ENCODE assay signal across 9 mouse cellular contexts in genomic region chr7:45182606-45183005, GRCm38 (mm10). TPM values are rescaled to one million over a fixed set of nuclear protein-coding genes. Genes with fewer than 3 reads are reported as not detected.
A peak's percentile ranks its signal among the peaks of the same experiment; 100 is the strongest.
DNase-seq lines count a peak whose midpoint lies in the region; ATAC-seq and TF ChIP-seq lines count a peak whose summit lies in the region.
"Had no signal": no experiment of that assay in that cellular context is flagged by ENCODE, and none has a peak within 500 bp of the region (broad histone marks: within the 10 kb centered on the region; RNA-seq: fewer than 3 reads in every experiment).

No protein-coding gene starts in this region.

- H3K4me1 ChIP-seq in heart, embryonic 15.5 days (replicated peaks), result peaks cover 21% of the 10 kb centered on the region
- H3K4me1 ChIP-seq in embryonic facial prominence, embryonic 12.5 days, result no peaks in the 10 kb centered on the region
- 0 out of 2 replicates have a peak, but pooled peaks cover 3% of the 10 kb centered on the region for H3K4me1 ChIP-seq in intestine, postnatal 0 days (replicated peaks; ENCODE audit: control insufficient read depth, insufficient read depth, low read length)
- H3K4me1 ChIP-seq in midbrain, embryonic 14.5 days (ENCODE audit: control insufficient read depth, insufficient read depth, low read length), result 0 out of 2 replicates have a peak, but pooled peaks cover 5% of the 10 kb centered on the region

- no peak for ATAC-seq in heart, embryonic 15.5 days (replicated peaks; ENCODE audit: insufficient number of reproducible peaks, insufficient read depth, low FRiP score, low read depth)
- ATAC-seq in embryonic facial prominence, embryonic 12.5 days (ENCODE audit: insufficient number of reproducible peaks, insufficient read depth, low FRiP score, low TSS enrichment), result peak; percentile 25; the same call in 1 of the 2 replicates
- peak; percentile 8; the same call in 1 of the 2 replicates for ATAC-seq in intestine, postnatal 0 days
- ATAC-seq in midbrain, embryonic 14.5 days (ENCODE audit: low FRiP score, low TSS enrichment), result no peak

- TF ChIP-seq CTCF in intestine, postnatal 0 days (IDR thresholded peaks at IDR 0.05; ENCODE audit: low read depth), result peak; percentile 14; the same call in 1 of the 2 replicates

- H3K9ac ChIP-seq in heart, embryonic 15.5 days, result peak overlapping the region; percentile 43; the same call in 1 of the 2 replicates
- H3K9ac ChIP-seq in embryonic facial prominence, embryonic 12.5 days, result peak overlapping the region; percentile 34
- no peak overlapping the region for H3K9ac ChIP-seq in intestine, postnatal 0 days (ENCODE audit: low read depth, low read length)
- H3K9ac ChIP-seq in midbrain, embryonic 14.5 days (replicated peaks; ENCODE audit: low read length), result no peak overlapping the region

- no peak for DNase-seq in heart, adult 8-10 months (ENCODE audit: low spot score)
- DNase-seq in midbrain, embryonic 14.5 days, result no peak
- no peak for DNase-seq in thymus, postnatal 10 days (ENCODE audit: low spot score in 2 of 2)
- DNase-seq in urinary bladder, adult 2 months (ENCODE audit: low spot score), result no peak
- DNase-seq in adrenal gland, adult (ENCODE audit: inconsistent age in 2 of 2, low spot score in 1 of 2), result no peak

- H3K9me3 ChIP-seq in heart, embryonic 15.5 days (replicated peaks), result no peaks in the 10 kb centered on the region
- H3K9me3 ChIP-seq in embryonic facial prominence, embryonic 12.5 days, result no peaks in the 10 kb centered on the region
- no peaks in the 10 kb centered on the region for H3K9me3 ChIP-seq in intestine, postnatal 0 days (ENCODE audit: control insufficient read depth)
- H3K9me3 ChIP-seq in midbrain, embryonic 14.5 days (ENCODE audit: control insufficient read depth, low read length), result no peaks in the 10 kb centered on the region

- no peak overlapping the region for H3K27ac ChIP-seq in heart, embryonic 15.5 days
- no peak overlapping the region for H3K27ac ChIP-seq in embryonic facial prominence, embryonic 12.5 days
- H3K27ac ChIP-seq in intestine, postnatal 0 days (ENCODE audit: low read depth, low read length), result no peak overlapping the region
- no peak overlapping the region for H3K27ac ChIP-seq in midbrain, embryonic 14.5 days (replicated peaks; ENCODE audit: low read depth, low read length)

- WGBS in heart, embryonic 15.5 days, result 17% methylated on average over 11 of the region's 11 CpGs
- 19% methylated on average over 11 of the region's 11 CpGs for WGBS in embryonic facial prominence, embryonic 12.5 days
- 14% methylated on average over 11 of the region's 11 CpGs for WGBS in intestine, postnatal 0 days
- 11% methylated on average over 11 of the region's 11 CpGs for WGBS in midbrain, embryonic 14.5 days

- H3K4me2 ChIP-seq in heart, embryonic 15.5 days, result peak overlapping the region; percentile 69
- H3K4me2 ChIP-seq in embryonic facial prominence, embryonic 12.5 days (replicated peaks), result peak overlapping the region; percentile 46
- peak overlapping the region; percentile 56 for H3K4me2 ChIP-seq in intestine, postnatal 0 days (replicated peaks; ENCODE audit: low read depth)
- peak overlapping the region; percentile 50 for H3K4me2 ChIP-seq in midbrain, embryonic 14.5 days (ENCODE audit: low read length)

- peaks cover 98% of the 10 kb centered on the region for H3K27me3 ChIP-seq in heart, embryonic 15.5 days
- H3K27me3 ChIP-seq in embryonic facial prominence, embryonic 12.5 days, result peaks cover 90% of the 10 kb centered on the region
- H3K27me3 ChIP-seq in intestine, postnatal 0 days (replicated peaks; ENCODE audit: control insufficient read depth, insufficient read depth, low read length), result peaks cover 81% of the 10 kb centered on the region
- H3K27me3 ChIP-seq in midbrain, embryonic 14.5 days (ENCODE audit: control insufficient read depth, insufficient read depth, low read length), result peaks cover 70% of the 10 kb centered on the region

- no peaks in the 10 kb centered on the region for H3K36me3 ChIP-seq in heart, embryonic 15.5 days
- H3K36me3 ChIP-seq in embryonic facial prominence, embryonic 12.5 days, result no peaks in the 10 kb centered on the region
- no peaks in the 10 kb centered on the region for H3K36me3 ChIP-seq in intestine, postnatal 0 days (ENCODE audit: control insufficient read depth, insufficient read depth)
- H3K36me3 ChIP-seq in midbrain, embryonic 14.5 days (ENCODE audit: control insufficient read depth, insufficient read depth, low read length), result no peaks in the 10 kb centered on the region

- H3K4me3 ChIP-seq in heart, embryonic 15.5 days, result peak overlapping the region; percentile 40
- H3K4me3 ChIP-seq in embryonic facial prominence, embryonic 12.5 days, result peak overlapping the region; percentile 21
- no peak overlapping the region; the same call in 1 of the 2 replicates for H3K4me3 ChIP-seq in intestine, postnatal 0 days (ENCODE audit: low read depth, low read length)
- peak overlapping the region; percentile 25 for H3K4me3 ChIP-seq in midbrain, embryonic 14.5 days (replicated peaks; ENCODE audit: low read depth, low read length)

RNA-seq across cellular contexts. Expression of gene Pth2, which starts 1.8 kb away (rescaled TPM):
- not detected in 2 replicates for polyA plus RNA-seq in heart, embryonic 15.5 days (2015; fragmentation: Nextera tagmentation; extraction: Ambion mirVana)
- not detected for total RNA-seq in heart, adult 8-10 months (2022)
- polyA plus RNA-seq in embryonic facial prominence, embryonic 12.5 days (2016; fragmentation: Nextera tagmentation; extraction: Ambion mirVana), result not detected in 2 replicates
- not detected in 2 replicates for polyA plus RNA-seq in intestine, postnatal 0 days (2015; fragmentation: Nextera tagmentation; extraction: Ambion mirVana)
- 0.68 and 1.4 TPM in 2 replicates for polyA plus RNA-seq in midbrain, embryonic 14.5 days (2014; fragmentation: Nextera tagmentation; extraction: Ambion mirVana)
- polyA plus RNA-seq in urinary bladder, adult 2 months (2012; rRNA removed), result not detected in 2 replicates
- total RNA-seq: neutrophil, adult 5-6 weeks had no signal

RNA-seq across cellular contexts. Expression of gene Gfy, which starts 3.2 kb away (rescaled TPM):
- 0.10 TPM in 1 of 2 replicates, not detected in the other for polyA plus RNA-seq in heart, embryonic 15.5 days (2015; fragmentation: Nextera tagmentation; extraction: Ambion mirVana)
- total RNA-seq in heart, adult 8-10 months (2022), result not detected
- polyA plus RNA-seq in embryonic facial prominence, embryonic 12.5 days (2016; fragmentation: Nextera tagmentation; extraction: Ambion mirVana), result 0.39 and 0.56 TPM in 2 replicates
- not detected in 2 replicates for polyA plus RNA-seq in intestine, postnatal 0 days (2015; fragmentation: Nextera tagmentation; extraction: Ambion mirVana)
- polyA plus RNA-seq in midbrain, embryonic 14.5 days (2014; fragmentation: Nextera tagmentation; extraction: Ambion mirVana), result not detected in 2 replicates
- polyA plus RNA-seq in urinary bladder, adult 2 months (2012; rRNA removed), result 0.03 TPM in 1 of 2 replicates, not detected in the other
- total RNA-seq: neutrophil, adult 5-6 weeks had no signal

RNA-seq across cellular contexts. Expression of gene Slc17a7, which starts 18.9 kb away (rescaled TPM):
- polyA plus RNA-seq in heart, embryonic 15.5 days (2015; fragmentation: Nextera tagmentation; extraction: Ambion mirVana), result 2.7 and 3.5 TPM in 2 replicates
- total RNA-seq in heart, adult 8-10 months (2022), result 10 to 100 TPM; 32.0 to 50.7 (median 41.1) TPM
- polyA plus RNA-seq in embryonic facial prominence, embryonic 12.5 days (2016; fragmentation: Nextera tagmentation; extraction: Ambion mirVana), result 0.73 and 0.79 TPM in 2 replicates
- polyA plus RNA-seq in intestine, postnatal 0 days (2015; fragmentation: Nextera tagmentation; extraction: Ambion mirVana), result not detected in 2 replicates
- 0.39 and 0.62 TPM in 2 replicates for polyA plus RNA-seq in midbrain, embryonic 14.5 days (2014; fragmentation: Nextera tagmentation; extraction: Ambion mirVana)
- polyA plus RNA-seq in urinary bladder, adult 2 months (2012; rRNA removed), result 0.03 and 0.04 TPM in 2 replicates
- total RNA-seq: neutrophil, adult 5-6 weeks had no signal

RNA-seq across cellular contexts. Expression of gene Ccdc155, which starts 22.1 kb away (rescaled TPM):
- 0.53 and 0.80 TPM in 2 replicates for polyA plus RNA-seq in heart, embryonic 15.5 days (2015; fragmentation: Nextera tagmentation; extraction: Ambion mirVana)
- not detected for total RNA-seq in heart, adult 8-10 months (2022)
- 0.94 and 1.7 TPM in 2 replicates for polyA plus RNA-seq in embryonic facial prominence, embryonic 12.5 days (2016; fragmentation: Nextera tagmentation; extraction: Ambion mirVana)
- polyA plus RNA-seq in intestine, postnatal 0 days (2015; fragmentation: Nextera tagmentation; extraction: Ambion mirVana), result 0.07 TPM in 1 of 2 replicates, not detected in the other
- 0.33 and 0.34 TPM in 2 replicates for polyA plus RNA-seq in midbrain, embryonic 14.5 days (2014; fragmentation: Nextera tagmentation; extraction: Ambion mirVana)
- polyA plus RNA-seq in urinary bladder, adult 2 months (2012; rRNA removed), result 0.12 and 0.15 TPM in 2 replicates

RNA-seq across cellular contexts. Expression of gene Aldh16a1, which starts 28.2 kb away (rescaled TPM):
- 26.4 and 40.4 TPM in 2 replicates for polyA plus RNA-seq in heart, embryonic 15.5 days (2015; fragmentation: Nextera tagmentation; extraction: Ambion mirVana)
- 10 to 100 TPM; 24.9 to 36.9 (median 29.2) TPM for total RNA-seq in heart, adult 8-10 months (2022)
- polyA plus RNA-seq in embryonic facial prominence, embryonic 12.5 days (2016; fragmentation: Nextera tagmentation; extraction: Ambion mirVana), result 43.8 and 45.2 TPM in 2 replicates
- polyA plus RNA-seq in intestine, postnatal 0 days (2015; fragmentation: Nextera tagmentation; extraction: Ambion mirVana), result 86.8 and 102 TPM in 2 replicates
- polyA plus RNA-seq in midbrain, embryonic 14.5 days (2014; fragmentation: Nextera tagmentation; extraction: Ambion mirVana), result 21.2 and 24.1 TPM in 2 replicates
- polyA plus RNA-seq in urinary bladder, adult 2 months (2012; rRNA removed), result 27.7 and 30.9 TPM in 2 replicates

Comparison
In these comparisons a context has a peak if more than half of its experiments do, and no peak if none do; other contexts are left out.
1. ATAC-seq: peak in embryonic facial prominence, embryonic 12.5 days (single experiment) and intestine, postnatal 0 days (single experiment); none in heart, embryonic 15.5 days (single experiment) and midbrain, embryonic 14.5 days (single experiment).
2. H3K9ac ChIP-seq: peak in heart, embryonic 15.5 days (single experiment) and embryonic facial prominence, embryonic 12.5 days (single experiment); none in intestine, postnatal 0 days (single experiment) and midbrain, embryonic 14.5 days (single experiment).
3. Peak in every context shown above with its lines, with median percentiles within 50 percentile points of each other: H3K4me2 ChIP-seq.